Mouse (Mus musculus) gastrocnemius, postnatal 36 days (tissue): ENCODE measurements around the gene Decr2. TPM values are rescaled to one million over a fixed set of nuclear protein-coding genes. Genes with fewer than 3 reads are reported as not detected.

Source experiments
- DNase-seq, 2 experiments: peaks; one replicate each; pipeline ENCODE4 v3.0.0; 2022
- intact Hi-C: fragments of 180-260 bp; cut with DNase I; formaldehyde crosslinking; loops from one replicate; pipeline ENCODE4 v1.15.1; 2025
- long read RNA-seq, 2 experiments: library from polyadenylated mRNA; stranded (forward); transcript quantifications; one replicate each; pipeline ENCODE4 v2.0.0; 2021
- total RNA-seq, 2 experiments: library from RNA; stranded (reverse); gene quantifications; 2 replicates each; pipeline ENCODE4 v1.2.3; 2021

Gene Decr2
- total RNA-seq: 1 to 10 TPM; 2.3 to 2.8 TPM
- long read RNA-seq, experiment 1, transcript Decr2-201 (9 exons, 2,224 nt): major isoform, 6 of 7 reads
- long read RNA-seq, experiment 1, partial matches to known transcripts: 0 of 7 reads
- long read RNA-seq, experiment 1, other reads (novel, unspliced or antisense): 1 of 7 reads
- long read RNA-seq, experiment 2, partial matches to known transcripts: 0 of 4 reads
- long read RNA-seq, experiment 2, other reads (novel, unspliced or antisense): 1 of 4 reads

- intact Hi-C loops: loop anchor here (1.0 to 5.0 kb wide), 3 partner anchors 50 to 198 kb away; no protein-coding TSS in a partner anchor
- DNase-seq: peak; percentile 82 to 83
Measured at GRCm38 (mm10) chr17:26089905-26090632, at the start of gene Decr2. Decr2 (minus strand) TSS chr17:26090337.

GRCm38 (mm10) chr17:26138901-26139381 lies 48.8 kb upstream of the Decr2 start:
- intact Hi-C loops: loop anchor here (5.0 kb wide), 1 partner anchor 113 kb away; the partner anchor contains the start of gene Luc7l
- peak in 1 of 2 experiments; percentile 46 for DNase-seq

- intact Hi-C loops: loop anchor here (5.0 kb wide), 1 partner anchor 114 kb away; the partner anchor contains the start of gene Luc7l
- peak; percentile 86 to 89 for DNase-seq
Measured at GRCm38 (mm10) chr17:26138239-26138836, 48.2 kb upstream of the Decr2 start, which contains the start of gene Axin1. Axin1 (plus strand) TSS chr17:26138688.

- DNase-seq: no peak
- intact Hi-C loops: loop anchor here (5.0 kb wide), 1 partner anchor 115 kb away; the partner anchor contains the start of gene Luc7l
Measured at GRCm38 (mm10) chr17:26137751-26138130, 47.6 kb upstream of the Decr2 start.

GRCm38 (mm10) chr17:26137106-26137750 lies 47.1 kb upstream of the Decr2 start:
- DNase-seq: no peak
- intact Hi-C loops: loop anchor here (5.0 kb wide), 1 partner anchor 115 kb away; the partner anchor contains the start of gene Luc7l

- DNase-seq: no peak
- intact Hi-C loops: no loop called here
Measured at GRCm38 (mm10) chr17:26131856-26132853, 42.0 kb upstream of the Decr2 start.

- intact Hi-C loops: no loop called here
- no peak for DNase-seq
Measured at GRCm38 (mm10) chr17:26131062-26131732, 41.1 kb upstream of the Decr2 start.

GRCm38 (mm10) chr17:26125226-26125625 lies 35.1 kb upstream of the Decr2 start:
- intact Hi-C loops: no loop called here
- no peak for DNase-seq

- no peak for DNase-seq
- intact Hi-C loops: loop anchor here (5.0 kb wide), 1 partner anchor 118 kb away; the partner anchor contains the start of gene Fam234a
Measured at GRCm38 (mm10) chr17:26124560-26124959, 34.4 kb upstream of the Decr2 start.

- intact Hi-C loops: loop anchor here (5.0 kb wide), 1 partner anchor 119 kb away; the partner anchor contains the start of gene Fam234a
- DNase-seq: peak; percentile 81 to 90
Measured at GRCm38 (mm10) chr17:26123267-26123684, 33.1 kb upstream of the Decr2 start, which contains the start of gene Mrpl28. Mrpl28 (plus strand) TSS chr17:26123500.

- DNase-seq: no peak
- intact Hi-C loops: loop anchor here (5.0 kb wide), 1 partner anchor 120 kb away; the partner anchor contains the start of gene Fam234a
Measured at GRCm38 (mm10) chr17:26122431-26123140, 32.4 kb upstream of the Decr2 start.

GRCm38 (mm10) chr17:26119766-26120710 lies 29.9 kb upstream of the Decr2 start:
- intact Hi-C loops: loop anchor here (5.0 kb wide), 1 partner anchor 122 kb away; the partner anchor contains the start of gene Fam234a
- peak in 1 of 2 experiments; percentile 31 for DNase-seq

GRCm38 (mm10) chr17:26116503-26117258 lies 26.5 kb upstream of the Decr2 start:
- intact Hi-C loops: no loop called here
- DNase-seq: no peak

GRCm38 (mm10) chr17:26115956-26116487 lies 25.9 kb upstream of the Decr2 start:
- intact Hi-C loops: no loop called here
- no peak for DNase-seq

- no peak for DNase-seq
- intact Hi-C loops: no loop called here
Measured at GRCm38 (mm10) chr17:26115205-26115898, 25.2 kb upstream of the Decr2 start.
